Mouse (Mus musculus) heart, postnatal 0 days (tissue): ENCODE results near the gene Fam19a5. TPM values are rescaled to one million over a fixed set of nuclear protein-coding genes. Genes with fewer than 3 reads are reported as not detected.

Experiments used
- ATAC-seq: fragments of 200-750 bp; cut with Nextera tagmentation; 2 replicates; pipeline ENCODE4 v1.8.0; 2017; ENCODE audit warnings: low read depth, moderate number of reproducible peaks, moderate library complexity; ENCODE audit not compliant: insufficient read depth
- DNase-seq: peaks from one replicate; pipeline ENCODE4 v3.0.0-alpha.2; 2016; ENCODE audit warnings: low spot score
- H3K27ac ChIP-seq: fragments of 300-500 bp; sonication (generic); 2 replicates; pipeline ENCODE4 v1.5.1; 2014; ENCODE audit warnings: low read depth, mild to moderate bottlenecking
- H3K27me3 ChIP-seq: fragments of 300-500 bp; sonication (generic); 2 replicates; pipeline ENCODE4 v1.6.1; 2014; ENCODE audit warnings: low read length, mixed read lengths; ENCODE audit not compliant: control insufficient read depth, insufficient read depth
- H3K36me3 ChIP-seq: fragments of 300-500 bp; sonication (generic); replicated peaks from 2 replicates; pipeline ENCODE4 v1.6.1; 2014; ENCODE audit warnings: low read length, mixed read lengths; ENCODE audit not compliant: control insufficient read depth, insufficient read depth
- H3K4me1 ChIP-seq: fragments of 300-500 bp; sonication (generic); 2 replicates; pipeline ENCODE4 v1.6.1; 2014; ENCODE audit warnings: antibody characterized with exemption; ENCODE audit not compliant: control insufficient read depth, insufficient read depth
- H3K4me2 ChIP-seq: fragments of 300-500 bp; sonication (generic); 2 replicates; pipeline ENCODE4 v1.6.1; 2014; ENCODE audit warnings: low read depth, mild to moderate bottlenecking, low read length, moderate library complexity
- H3K4me3 ChIP-seq: fragments of 300-500 bp; sonication (generic); 2 replicates; pipeline ENCODE4 v1.5.1; 2014; ENCODE audit warnings: low read depth, low read length
- H3K9ac ChIP-seq: fragments of 300-500 bp; sonication (generic); replicated peaks from 2 replicates; pipeline ENCODE4 v1.6.1; 2014; ENCODE audit warnings: low read depth, low read length, mixed read lengths
- H3K9me3 ChIP-seq: fragments of 300-500 bp; sonication (generic); replicated peaks from 2 replicates; pipeline ENCODE4 v1.6.1; 2016; ENCODE audit warnings: low read length; ENCODE audit not compliant: control insufficient read depth
- CTCF ChIP-seq: IDR thresholded peaks from 2 replicates; pipeline ENCODE4 v1.5.1; 2016; ENCODE audit warnings: antibody characterized with exemption, control low read depth, low read depth
- EP300 ChIP-seq: IDR thresholded peaks from 2 replicates; pipeline ENCODE4 v1.6.1; 2016; ENCODE audit warnings: antibody characterized with exemption, low read depth
- WGBS: fragments of 180-500 bp; shearing (Covaris S2); extraction: QIAGEN DNeasy Blood & Tissue Kit; methylation state at CpG from one replicate; pipeline ENCODE4 v1.1.7; 2014; 5-methylcytosine and 5-hydroxymethylcytosine counted together
- polyA plus RNA-seq: library from polyadenylated mRNA; unstranded; fragments of >200 nt; fragmentation: Nextera tagmentation; extraction: Ambion mirVana; gene quantifications from 2 replicates; pipeline ENCODE4 v1.2.1, GENCODE M21; 2015
- total RNA-seq: library from RNA; depleted of rRNA; stranded (reverse); fragments of >200 nt; gene quantifications from 2 replicates; pipeline ENCODE4 v1.2.3, GENCODE M21; 2014; ENCODE audit warnings: low replicate concordance

Fam19a5 gene
- total and polyA plus RNA-seq, 2 experiments from 2014 or later, result 0.27 to 2.5 TPM

DNA sequence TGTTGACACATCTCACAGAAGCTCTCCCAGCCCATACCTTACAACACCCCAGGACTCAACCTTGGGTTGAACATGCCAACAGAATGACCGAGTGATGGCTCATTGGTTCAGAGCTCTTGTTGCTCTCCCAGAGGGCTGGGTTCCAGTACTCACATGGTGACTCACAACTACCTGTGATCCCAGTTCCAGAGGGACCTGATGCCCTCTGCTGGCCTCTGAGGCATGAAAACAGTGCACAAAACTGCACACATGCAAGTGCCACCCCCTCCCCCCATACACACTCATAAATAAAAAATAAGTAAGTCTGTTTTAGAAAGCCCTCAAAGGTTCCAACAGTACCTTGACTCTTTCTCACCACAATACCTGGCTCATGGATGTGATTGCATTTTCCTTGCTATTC, 2.4 kb upstream of the Fam19a5 start:
- H3K27ac ChIP-seq, result no peak overlapping the region
- no peak for TF ChIP-seq CTCF
- no peak for TF ChIP-seq EP300
- WGBS, result 29% methylated on average over 1 of the region's 1 CpGs
- H3K4me1 ChIP-seq, result no peaks in the 10 kb centered on the region
- no peaks in the 10 kb centered on the region for H3K9me3 ChIP-seq
- peaks cover 50% of the 10 kb centered on the region for H3K27me3 ChIP-seq
- no peaks in the 10 kb centered on the region for H3K36me3 ChIP-seq
- no peak overlapping the region for H3K4me3 ChIP-seq
- DNase-seq (no peak), ATAC-seq (no peak)
- no peak overlapping the region for H3K9ac ChIP-seq
- H3K4me2 ChIP-seq, result no peak overlapping the region

DNA sequence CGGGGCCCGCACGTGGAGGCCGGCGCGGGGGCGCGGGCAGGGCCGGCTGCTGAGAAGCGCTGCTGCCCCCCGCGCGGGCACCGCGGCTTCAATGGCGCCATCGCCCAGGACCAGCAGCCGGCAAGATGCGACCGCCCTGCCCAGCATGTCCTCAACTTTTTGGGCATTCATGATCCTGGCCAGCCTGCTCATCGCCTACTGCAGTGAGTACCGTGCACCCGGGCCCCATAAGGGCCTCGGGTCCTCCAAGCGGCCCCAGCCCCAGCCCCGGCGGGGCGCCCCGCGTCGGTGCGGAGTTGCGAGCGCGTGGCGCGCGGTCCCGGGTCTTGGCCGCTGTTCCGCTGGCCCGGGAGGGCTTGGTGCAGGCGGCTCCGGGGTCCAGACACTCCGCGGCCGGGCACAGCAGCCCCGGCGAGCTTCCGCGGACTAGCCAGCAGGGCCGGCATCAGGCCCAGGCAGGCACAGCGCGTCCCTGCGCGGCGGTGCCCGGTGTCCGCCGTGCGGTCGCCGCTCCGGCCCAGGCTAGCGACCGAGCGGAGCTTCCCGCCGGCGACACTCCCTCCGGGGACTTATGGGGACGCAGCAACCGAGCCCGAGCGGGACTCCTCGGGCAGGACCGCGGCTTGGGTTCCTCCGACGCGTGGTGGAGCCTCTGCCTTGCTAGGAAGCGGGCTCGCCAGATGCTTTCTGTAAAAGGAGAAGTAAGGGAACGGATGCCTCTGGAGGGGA, 466 bp downstream of the Fam19a5 start:
- Histone ChIP-seq H3K27me3 (peaks cover 79% of the 10 kb centered on the region), H3K27ac (no peak overlapping the region), H3K9ac (no peak overlapping the region), H3K4me1 (no peaks in the 10 kb centered on the region), H3K9me3 (no peaks in the 10 kb centered on the region), H3K36me3 (no peaks in the 10 kb centered on the region), H3K4me3 (peak overlapping the region; percentile 41), H3K4me2 (peak overlapping the region; percentile 60)
- ATAC-seq (peak; percentile 65), DNase-seq (peak; percentile 14)
- under 1% methylated on average over 81 of the region's 84 CpGs for WGBS
- TF ChIP-seq EP300 (no peak), CTCF (no peak)

DNA sequence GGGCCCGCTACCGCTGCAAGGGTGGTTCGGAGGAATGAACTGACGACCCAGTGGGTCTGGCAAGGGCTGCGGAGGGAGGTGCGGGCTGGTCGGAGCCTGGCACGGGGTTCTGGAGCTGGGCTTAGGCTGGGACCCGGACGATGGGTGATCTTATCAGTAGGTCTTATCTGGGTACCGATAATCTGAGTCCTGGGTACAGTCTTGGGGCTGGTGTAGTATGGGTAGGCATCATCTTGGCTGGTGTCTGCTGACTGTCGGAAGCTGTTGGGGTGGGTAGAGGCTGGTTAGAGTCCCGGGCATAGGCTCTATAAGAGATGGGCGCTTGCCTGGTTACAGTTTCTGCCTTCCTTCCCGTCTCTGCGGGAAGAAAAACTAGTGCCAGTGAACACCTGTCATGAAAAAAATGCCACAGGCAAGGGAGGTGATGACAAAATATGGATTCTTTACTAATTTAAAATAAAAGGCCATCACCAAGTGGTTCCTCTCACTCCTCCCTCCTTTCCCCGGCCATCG, 1.1 kb downstream of the Fam19a5 start:
- TF ChIP-seq CTCF (no peak), EP300 (no peak)
- Histone ChIP-seq H3K4me1 (no peaks in the 10 kb centered on the region), H3K36me3 (no peaks in the 10 kb centered on the region), H3K4me3 (peak overlapping the region; percentile 41), H3K4me2 (peak overlapping the region; percentile 60; the same call in 1 of the 2 replicates), H3K27me3 (peaks cover 84% of the 10 kb centered on the region), H3K27ac (no peak overlapping the region), H3K9me3 (no peaks in the 10 kb centered on the region), H3K9ac (no peak overlapping the region)
- ATAC-seq (0 out of 2 replicates have a peak, but pooled peaks have one; percentile 3), DNase-seq (no peak)
- WGBS, result 8% methylated on average over 18 of the region's 18 CpGs

DNA sequence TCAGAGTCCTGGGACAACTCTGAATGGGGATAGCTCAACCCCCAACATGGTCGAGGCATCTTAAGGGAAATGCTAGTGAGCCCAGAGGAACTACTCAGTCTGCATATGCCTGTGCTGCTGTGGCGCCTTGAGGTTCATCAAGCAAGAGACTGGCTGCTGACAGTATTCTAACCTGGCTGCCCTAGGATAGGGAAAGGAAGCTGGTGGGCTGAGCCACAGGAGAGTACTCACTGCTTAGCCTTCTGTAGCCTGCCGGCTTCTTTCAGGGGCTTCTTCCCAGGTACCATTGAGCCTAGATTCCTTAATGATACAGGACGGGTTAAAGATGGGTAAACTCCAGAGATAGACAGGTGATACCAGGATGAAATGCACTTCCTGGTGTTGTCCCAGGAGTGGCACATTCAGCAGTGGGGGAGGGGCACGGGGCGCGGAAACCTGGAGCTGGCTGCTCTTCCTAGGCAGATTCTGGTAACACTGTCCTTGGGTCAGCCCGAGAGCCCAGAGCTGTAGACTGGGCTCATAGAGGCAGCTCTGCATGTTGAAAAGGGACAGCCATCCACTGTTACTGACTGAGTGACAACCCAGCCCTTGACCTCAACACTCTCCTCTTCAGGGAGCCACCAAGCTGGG, 1.7 kb downstream of the Fam19a5 start:
- H3K27me3 ChIP-seq, result peaks cover 84% of the 10 kb centered on the region
- no peak overlapping the region for H3K27ac ChIP-seq
- DNase-seq, result no peak
- no peaks in the 10 kb centered on the region for H3K36me3 ChIP-seq
- no peak overlapping the region for H3K4me3 ChIP-seq
- 22% methylated on average over 8 of the region's 8 CpGs for WGBS
- no peaks in the 10 kb centered on the region for H3K9me3 ChIP-seq
- no peaks in the 10 kb centered on the region for H3K4me1 ChIP-seq
- no peak overlapping the region for H3K4me2 ChIP-seq
- H3K9ac ChIP-seq, result no peak overlapping the region
- no peak for ATAC-seq
- TF ChIP-seq EP300 (no peak), CTCF (no peak)

DNA sequence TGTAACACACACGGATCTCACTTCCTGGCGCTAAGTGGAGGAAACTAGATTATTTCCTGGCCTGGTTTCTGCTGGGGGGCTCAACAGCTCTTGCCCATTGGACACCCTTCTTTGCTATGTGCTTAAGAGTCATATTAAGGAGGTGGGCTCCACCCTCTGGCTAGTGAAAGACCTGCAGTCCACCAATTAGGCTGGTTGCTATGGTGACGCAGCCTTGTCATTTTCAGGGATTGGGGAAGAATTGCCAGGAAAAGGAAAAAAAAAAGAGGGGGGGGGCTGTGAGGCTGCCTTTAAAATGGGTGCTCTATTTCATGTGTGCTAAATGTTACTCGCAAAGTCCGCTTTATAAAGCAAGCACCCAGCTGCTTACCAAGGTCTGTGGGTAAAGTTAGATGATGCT, 2.9 kb downstream of the Fam19a5 start:
- TF ChIP-seq EP300 (no peak), CTCF (0 out of 2 replicates have a peak, but pooled peaks have one; percentile 17)
- peaks cover 79% of the 10 kb centered on the region for H3K27me3 ChIP-seq
- H3K4me1 ChIP-seq, result no peaks in the 10 kb centered on the region
- H3K4me3 ChIP-seq, result no peak overlapping the region
- no peak overlapping the region for H3K4me2 ChIP-seq
- DNase-seq, result no peak
- no peak overlapping the region for H3K9ac ChIP-seq
- H3K9me3 ChIP-seq, result no peaks in the 10 kb centered on the region
- no peak overlapping the region for H3K27ac ChIP-seq
- WGBS, result 53% methylated on average over 5 of the region's 5 CpGs
- no peaks in the 10 kb centered on the region for H3K36me3 ChIP-seq
- ATAC-seq, result no peak

DNA sequence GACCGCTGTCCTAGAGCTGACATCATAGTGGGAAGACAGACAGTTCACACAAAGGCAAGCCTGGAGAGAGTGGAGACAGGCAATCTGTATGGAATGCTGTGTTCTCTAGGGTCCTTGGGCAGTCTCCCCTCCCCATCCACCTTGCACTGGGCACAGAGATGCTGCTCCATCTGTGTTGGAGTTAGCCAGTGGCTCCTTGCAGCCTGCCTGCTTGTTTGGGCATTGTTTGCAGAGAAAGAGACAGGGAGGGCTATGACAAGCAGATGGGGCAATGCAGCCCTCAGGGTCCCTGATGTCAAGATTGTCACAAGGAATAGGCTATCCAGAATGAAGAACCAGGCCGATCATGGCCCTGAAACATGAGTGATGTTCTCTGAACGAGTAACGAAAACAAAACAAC, 5.6 kb downstream of the Fam19a5 start:
- H3K9me3 ChIP-seq, result no peaks in the 10 kb centered on the region
- no peak overlapping the region for H3K4me2 ChIP-seq
- no peaks in the 10 kb centered on the region for H3K4me1 ChIP-seq
- H3K4me3 ChIP-seq, result no peak overlapping the region
- H3K27ac ChIP-seq, result no peak overlapping the region
- no peaks in the 10 kb centered on the region for H3K36me3 ChIP-seq
- no peak overlapping the region for H3K9ac ChIP-seq
- ATAC-seq (no peak), DNase-seq (no peak)
- TF ChIP-seq EP300 (no peak), CTCF (no peak)
- H3K27me3 ChIP-seq, result peaks cover 57% of the 10 kb centered on the region
- WGBS, result 69% methylated on average over 4 of the region's 4 CpGs
